Mouse (Mus musculus) Muller cell, postnatal 12 days (primary cell): ENCODE measurements around the gene Zfp174.
A peak's percentile ranks its signal among the peaks of the same experiment; 100 is the strongest.

ENCODE experiments used
- DNase-seq: peaks from one replicate; pipeline ENCODE4 v3.0.0-alpha.2; 2015; ENCODE audit errors: inconsistent ontology term

The Zfp174 gene

GRCm38 (mm10) chr16:3884201-3885064, 37.4 kb downstream of the Zfp174 start, which contains the start of the genes Zfp597 and Gm20695:
Zfp597 (minus strand) TSS chr16:3884561.
Gm20695 (plus strand) TSS chr16:3884648.
- DNase-seq: peak; percentile 98

- peak; percentile 22 for DNase-seq
Measured at GRCm38 (mm10) chr16:3885065-3885670, 38.1 kb downstream of the Zfp174 start.

- DNase-seq: no peak
Measured at GRCm38 (mm10) chr16:3891621-3892295, 44.7 kb downstream of the Zfp174 start.

GRCm38 (mm10) chr16:3893739-3894138, 46.7 kb downstream of the Zfp174 start:
- DNase-seq: no peak

GRCm38 (mm10) chr16:3895173-3895792, 48.2 kb downstream of the Zfp174 start:
- no peak for DNase-seq

GRCm38 (mm10) chr16:3896046-3896445, 49.0 kb downstream of the Zfp174 start:
- no peak for DNase-seq

- no peak for DNase-seq
Measured at GRCm38 (mm10) chr16:3896553-3896952, 49.5 kb downstream of the Zfp174 start.

- no peak for DNase-seq
Measured at GRCm38 (mm10) chr16:3907471-3907870, 60.4 kb downstream of the Zfp174 start.
